Mouse (Mus musculus) brain, embryonic 14.5 days (tissue): ENCODE measurements around the gene Tmem214. TPM values are rescaled to one million over a fixed set of nuclear protein-coding genes. Genes with fewer than 3 reads are reported as not detected.
A peak's percentile ranks its signal among the peaks of the same experiment; 100 is the strongest.
"Not testable (repeated sequence)": the region's sequence is repeated elsewhere in the genome, so short reads cannot be mapped to it uniquely, and the experiment has no call there.

ENCODE experiments used
- DNase-seq: peaks from one replicate; pipeline ENCODE4 v3.0.0-alpha.2; 2011; ENCODE audit warnings: low read depth
- CTCF ChIP-seq: fragments of 200-500 bp; IDR thresholded peaks from 2 replicates; pipeline ENCODE4 v1.5.1; 2012; ENCODE audit warnings: inconsistent platforms, mild to moderate bottlenecking, moderate library complexity, borderline replicate concordance; ENCODE audit not compliant: insufficient read depth, insufficient read length; ENCODE audit errors: extremely low read depth
- POLR2A ChIP-seq: fragments of 200-500 bp; IDR thresholded peaks from 2 replicates; pipeline ENCODE4 v1.6.1; 2012; ENCODE audit warnings: mild to moderate bottlenecking, inconsistent platforms, borderline replicate concordance; ENCODE audit not compliant: poor library complexity, insufficient read depth, insufficient read length, severe bottlenecking; ENCODE audit errors: extremely low read depth
- polyA plus RNA-seq: library from polyadenylated mRNA; depleted of rRNA; stranded (reverse); fragments of >200 nt; gene quantifications from 2 replicates; pipeline ENCODE4 v1.2.3, GENCODE M21; 2012

Gene Tmem214
- polyA plus RNA-seq, 1 experiment = 88.6 TPM

- no peak for DNase-seq
- TF ChIP-seq CTCF (no peak), POLR2A (no peak)
Observed at GRCm38 (mm10) chr5:30879347-30879943, 11.6 kb downstream of the Tmem214 start.

- not testable (repeated sequence) for DNase-seq
Observed at GRCm38 (mm10) chr5:30881839-30882238, 14.0 kb downstream of the Tmem214 start.

- TF ChIP-seq POLR2A (no peak), CTCF (no peak)
- no peak for DNase-seq
Observed at GRCm38 (mm10) chr5:30886209-30886608, 18.4 kb downstream of the Tmem214 start.

GRCm38 (mm10) chr5:30886731-30887130 is 18.9 kb downstream of the Tmem214 start:
- DNase-seq = peak; percentile 37
- no peak for TF ChIP-seq CTCF
- no peak for TF ChIP-seq POLR2A

- TF ChIP-seq CTCF (no peak), POLR2A (peak; percentile 26; the same call in 1 of the 2 replicates)
- peak; percentile 93 for DNase-seq
Observed at GRCm38 (mm10) chr5:30887331-30887761, 19.5 kb downstream of the Tmem214 start.

- peak; percentile 97 for DNase-seq
- TF ChIP-seq CTCF = no peak
- no peak; the same call in 1 of the 2 replicates for TF ChIP-seq POLR2A
Observed at GRCm38 (mm10) chr5:30887858-30888336, 20.1 kb downstream of the Tmem214 start.

- TF ChIP-seq POLR2A (peak; percentile 57; the same call in 1 of the 2 replicates), CTCF (no peak)
- peak; percentile 99 for DNase-seq
Observed at GRCm38 (mm10) chr5:30888337-30889087, 20.7 kb downstream of the Tmem214 start, which contains the start of gene Agbl5. Agbl5 (plus strand) TSS chr5:30888694.

- TF ChIP-seq CTCF = no peak
- no peak for TF ChIP-seq POLR2A
- DNase-seq = no peak
Observed at GRCm38 (mm10) chr5:30889088-30889754, 21.4 kb downstream of the Tmem214 start.

- TF ChIP-seq CTCF (no peak), POLR2A (no peak)
Observed at GRCm38 (mm10) chr5:30890375-30890774, 22.6 kb downstream of the Tmem214 start.

GRCm38 (mm10) chr5:30901860-30902259 is 34.0 kb downstream of the Tmem214 start:
- TF ChIP-seq POLR2A (no peak), CTCF (no peak)

More at GRCm38 (mm10) chr5:30890375-30890774, 22.6 kb downstream of the Tmem214 start:
- no peak for DNase-seq

GRCm38 (mm10) chr5:30907413-30908059 is 39.7 kb downstream of the Tmem214 start, which contains the start of gene Ost4:
Ost4 (minus strand) TSS chr5:30907788.
- TF ChIP-seq POLR2A (peak; percentile 77), CTCF (no peak)
- peak; percentile 98 for DNase-seq

More at GRCm38 (mm10) chr5:30901860-30902259, 34.0 kb downstream of the Tmem214 start:
- no peak for DNase-seq
